Mouse (Mus musculus): Measurements from ENCODE around the gene Lrrc27. TPM values are rescaled to one million over a fixed set of nuclear protein-coding genes. Genes with fewer than 3 reads are reported as not detected.

The Lrrc27 gene
- total RNA-seq, 1 experiment from 2014 or later = not detected

Other genes with a start within 250 kb of the Lrrc27 start
- 0.32 TPM in 1 of 3 replicates, not detected in the others for gene Dpysl4, start 127.0 kb upstream of the Lrrc27 start, total RNA-seq (2017)
- gene Stk32c, start 319 bp downstream of the Lrrc27 start, total RNA-seq (2017) = 8.6 to 15.5 TPM (median 9.7 TPM) in 3 replicates
- gene Pwwp2b, start 35.5 kb downstream of the Lrrc27 start, total RNA-seq (2017) = 1.4 to 4.4 TPM (median 2.5 TPM) in 3 replicates
- 9.5 to 39.9 TPM (median 10.0 TPM) in 3 replicates for gene Inpp5a, start 176.1 kb downstream of the Lrrc27 start, total RNA-seq (2017)

Data from monocyte, adult 5-6 weeks (primary cell).